Mouse (Mus musculus) lung, embryonic 14.5 days (tissue): ENCODE results near the gene Pak4. TPM values are rescaled to one million over a fixed set of nuclear protein-coding genes. Genes with fewer than 3 reads are reported as not detected.

Experiments used
- ATAC-seq: fragments of 200-750 bp; cut with Nextera tagmentation; 2 replicates; pipeline ENCODE4 v1.8.0; 2017; ENCODE audit warnings: mild to moderate bottlenecking, moderate TSS enrichment, moderate library complexity; ENCODE audit not compliant: insufficient read depth
- DNase-seq: peaks from one replicate; pipeline ENCODE4 v3.0.0-alpha.2; 2015
- H3K27ac ChIP-seq: fragments of 300-500 bp; sonication (generic); 2 replicates; pipeline ENCODE4 v1.5.1; 2014; ENCODE audit warnings: low read depth, mild to moderate bottlenecking, moderate library complexity
- H3K27me3 ChIP-seq: fragments of 300-500 bp; sonication (generic); 2 replicates; pipeline ENCODE4 v1.6.1; 2014; ENCODE audit warnings: low read length, control low read depth; ENCODE audit not compliant: insufficient read depth
- H3K36me3 ChIP-seq: fragments of 300-500 bp; sonication (generic); 2 replicates; pipeline ENCODE4 v1.6.1; 2014; ENCODE audit warnings: control low read depth; ENCODE audit not compliant: insufficient read depth
- H3K4me1 ChIP-seq: fragments of 300-500 bp; sonication (generic); 2 replicates; pipeline ENCODE4 v1.6.1; 2014; ENCODE audit warnings: antibody characterized with exemption, control low read depth; ENCODE audit not compliant: insufficient read depth
- H3K4me2 ChIP-seq: fragments of 300-500 bp; sonication (generic); 2 replicates; pipeline ENCODE4 v1.6.1; 2014; ENCODE audit warnings: mild to moderate bottlenecking
- H3K4me3 ChIP-seq: fragments of 300-500 bp; sonication (generic); 2 replicates; pipeline ENCODE4 v1.5.1; 2014; ENCODE audit warnings: low read depth, low read length
- H3K9ac ChIP-seq: fragments of 300-500 bp; sonication (generic); 2 replicates; pipeline ENCODE4 v1.6.1; 2014
- H3K9me3 ChIP-seq: fragments of 300-500 bp; sonication (generic); 2 replicates; pipeline ENCODE4 v1.6.1; 2016; ENCODE audit warnings: low read depth, low read length, control low read depth
- CTCF ChIP-seq: IDR thresholded peaks from 2 replicates; pipeline ENCODE4 v1.5.1; 2016; ENCODE audit warnings: antibody characterized with exemption, low read depth
- WGBS: fragments of 180-500 bp; shearing (Covaris S2); extraction: QIAGEN DNeasy Blood & Tissue Kit; methylation state at CpG from one replicate; pipeline ENCODE4 v1.1.7; 2014; 5-methylcytosine and 5-hydroxymethylcytosine counted together
- polyA plus RNA-seq: library from polyadenylated mRNA; unstranded; fragments of >200 nt; fragmentation: Nextera tagmentation; extraction: Ambion mirVana; gene quantifications from 2 replicates; pipeline ENCODE4 v1.2.1, GENCODE M21; 2014

Pak4 gene
- polyA plus RNA-seq, 1 experiment from 2014 or later = 52.5 TPM

GRCm38 (mm10) chr7:28582841-28583240, 15.1 kb downstream of the Pak4 start:
- no peak for TF ChIP-seq CTCF
- no peaks in the 10 kb centered on the region for H3K9me3 ChIP-seq
- no peak overlapping the region for H3K4me2 ChIP-seq
- WGBS = 73% methylated on average over 11 of the region's 11 CpGs
- peaks cover 37% of the 10 kb centered on the region for H3K4me1 ChIP-seq
- H3K27me3 ChIP-seq = no peaks in the 10 kb centered on the region
- ATAC-seq (no peak), DNase-seq (no peak)
- H3K36me3 ChIP-seq = peaks cover 9% of the 10 kb centered on the region; the same call in 1 of the 2 replicates
- H3K4me3 ChIP-seq = no peak overlapping the region
- H3K9ac ChIP-seq = no peak overlapping the region
- H3K27ac ChIP-seq = 0 out of 2 replicates have a peak overlapping the region, but pooled peaks have one; percentile 16

GRCm38 (mm10) chr7:28581721-28582120, 16.3 kb downstream of the Pak4 start:
- Histone ChIP-seq H3K27ac (peak overlapping the region; percentile 36; the same call in 1 of the 2 replicates), H3K4me2 (no peak overlapping the region), H3K36me3 (peaks cover 9% of the 10 kb centered on the region; the same call in 1 of the 2 replicates), H3K9me3 (no peaks in the 10 kb centered on the region), H3K4me3 (no peak overlapping the region), H3K9ac (no peak overlapping the region), H3K4me1 (peaks cover 29% of the 10 kb centered on the region), H3K27me3 (no peaks in the 10 kb centered on the region)
- no peak for TF ChIP-seq CTCF
- DNase-seq = no peak
- ATAC-seq = peak; percentile 25; the same call in 1 of the 2 replicates
- WGBS = 69% methylated on average over 4 of the region's 4 CpGs

GRCm38 (mm10) chr7:28579826-28580225, 18.2 kb downstream of the Pak4 start:
- no peak for ATAC-seq
- Histone ChIP-seq H3K27me3 (no peaks in the 10 kb centered on the region), H3K4me1 (peaks cover 36% of the 10 kb centered on the region), H3K27ac (0 out of 2 replicates have a peak overlapping the region, but pooled peaks have one; percentile 27), H3K4me2 (no peak overlapping the region), H3K4me3 (no peak overlapping the region), H3K9me3 (no peaks in the 10 kb centered on the region), H3K9ac (no peak overlapping the region), H3K36me3 (peaks cover 9% of the 10 kb centered on the region; the same call in 1 of the 2 replicates)
- WGBS = 66% methylated on average over 5 of the region's 5 CpGs
- no peak for TF ChIP-seq CTCF
- DNase-seq = no peak

GRCm38 (mm10) chr7:28578543-28579053, 19.4 kb downstream of the Pak4 start:
- WGBS = 62% methylated on average over 5 of the region's 5 CpGs
- 0 out of 2 replicates have a peak overlapping the region, but pooled peaks have one; percentile 36 for H3K4me2 ChIP-seq
- H3K9ac ChIP-seq = no peak overlapping the region
- H3K36me3 ChIP-seq = peaks cover 4% of the 10 kb centered on the region; the same call in 1 of the 2 replicates
- ATAC-seq (no peak), DNase-seq (no peak)
- H3K27me3 ChIP-seq = no peaks in the 10 kb centered on the region
- H3K9me3 ChIP-seq = no peaks in the 10 kb centered on the region
- H3K27ac ChIP-seq = peak overlapping the region; percentile 93
- H3K4me3 ChIP-seq = no peak overlapping the region
- no peak for TF ChIP-seq CTCF
- peaks cover 28% of the 10 kb centered on the region for H3K4me1 ChIP-seq

GRCm38 (mm10) chr7:28577826-28578542, 20.0 kb downstream of the Pak4 start:
- Histone ChIP-seq H3K27ac (peak overlapping the region; percentile 93), H3K36me3 (0 out of 2 replicates have a peak, but pooled peaks cover 4% of the 10 kb centered on the region), H3K9me3 (no peaks in the 10 kb centered on the region), H3K4me3 (no peak overlapping the region), H3K9ac (0 out of 2 replicates have a peak overlapping the region, but pooled peaks have one; percentile 33), H3K27me3 (no peaks in the 10 kb centered on the region), H3K4me1 (peaks cover 30% of the 10 kb centered on the region), H3K4me2 (peak overlapping the region; percentile 36; the same call in 1 of the 2 replicates)
- TF ChIP-seq CTCF = no peak
- peak; percentile 73 for ATAC-seq
- DNase-seq = peak; percentile 72
- WGBS = 58% methylated on average over 9 of the region's 9 CpGs

- H3K27ac ChIP-seq = peak overlapping the region; percentile 93
- TF ChIP-seq CTCF = no peak
- peak; percentile 61 for DNase-seq
- H3K9ac ChIP-seq = no peak overlapping the region
- no peak overlapping the region; the same call in 1 of the 2 replicates for H3K4me2 ChIP-seq
- H3K27me3 ChIP-seq = no peaks in the 10 kb centered on the region
- peaks cover 33% of the 10 kb centered on the region for H3K4me1 ChIP-seq
- H3K4me3 ChIP-seq = no peak overlapping the region
- WGBS = 62% methylated on average over 5 of the region's 5 CpGs
- ATAC-seq = peak; percentile 73
- 0 out of 2 replicates have a peak, but pooled peaks cover 4% of the 10 kb centered on the region for H3K36me3 ChIP-seq
- no peaks in the 10 kb centered on the region for H3K9me3 ChIP-seq
These were observed 21.6 kb downstream of the Pak4 start for GRCm38 (mm10) chr7:28576271-28576914.

GRCm38 (mm10) chr7:28575597-28575996, 22.4 kb downstream of the Pak4 start:
- no peak overlapping the region for H3K4me3 ChIP-seq
- H3K4me2 ChIP-seq = no peak overlapping the region
- H3K9me3 ChIP-seq = no peaks in the 10 kb centered on the region
- TF ChIP-seq CTCF = no peak
- ATAC-seq (no peak), DNase-seq (no peak)
- H3K27ac ChIP-seq = no peak overlapping the region; the same call in 1 of the 2 replicates
- 77% methylated on average over 11 of the region's 11 CpGs for WGBS
- no peaks in the 10 kb centered on the region for H3K27me3 ChIP-seq
- peaks cover 41% of the 10 kb centered on the region for H3K4me1 ChIP-seq
- 0 out of 2 replicates have a peak, but pooled peaks cover 4% of the 10 kb centered on the region for H3K36me3 ChIP-seq
- no peak overlapping the region for H3K9ac ChIP-seq
